Mouse (Mus musculus) T-helper 1 cell (primary cell): ENCODE measurements around the gene Arhgap45.

Experiments used
- in situ Hi-C: fragments of 300-600 bp; cut with MboI, MseI; formaldehyde crosslinking; loops from one replicate; pipeline ENCODE4 v1.15.1; 2025; ENCODE audit warnings: high pct_unique_total_duplicates

The Arhgap45 gene

DNA sequence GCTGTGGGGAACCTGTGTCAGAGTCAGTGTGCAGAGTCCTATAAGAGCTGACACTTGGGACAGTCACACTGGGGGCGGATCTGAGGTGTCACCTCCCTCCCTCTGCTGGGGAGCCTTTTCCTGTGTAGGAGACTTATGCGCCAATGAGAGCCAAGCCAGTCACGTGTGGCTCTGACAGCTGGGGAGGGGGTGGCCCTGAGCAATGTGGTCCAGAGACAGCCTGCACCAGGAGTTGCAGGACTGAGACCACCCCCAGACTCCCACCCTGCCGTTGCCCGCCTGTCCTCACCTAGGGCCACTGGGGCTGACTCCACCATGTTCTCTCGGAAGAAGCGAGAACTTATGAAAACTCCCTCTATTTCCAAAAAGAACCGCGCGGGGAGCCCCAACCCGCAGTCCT lies at the start of gene Arhgap45:
Gene Arhgap45, plus strand, starts transcription at position 143 of the 400 bp plus-strand sequence.
- in situ Hi-C loops = loop anchor here (5.0 kb wide), 1 partner anchor 89 kb away; the partner anchor contains the start of gene Arid3a

GRCm38 (mm10) chr10:79966886-79967400 lies 49.5 kb upstream of the Arhgap45 start:
- in situ Hi-C loops = no loop called here

- in situ Hi-C loops = no loop called here
Measured at GRCm38 (mm10) chr10:79968181-79968580, 48.3 kb upstream of the Arhgap45 start.

DNA sequence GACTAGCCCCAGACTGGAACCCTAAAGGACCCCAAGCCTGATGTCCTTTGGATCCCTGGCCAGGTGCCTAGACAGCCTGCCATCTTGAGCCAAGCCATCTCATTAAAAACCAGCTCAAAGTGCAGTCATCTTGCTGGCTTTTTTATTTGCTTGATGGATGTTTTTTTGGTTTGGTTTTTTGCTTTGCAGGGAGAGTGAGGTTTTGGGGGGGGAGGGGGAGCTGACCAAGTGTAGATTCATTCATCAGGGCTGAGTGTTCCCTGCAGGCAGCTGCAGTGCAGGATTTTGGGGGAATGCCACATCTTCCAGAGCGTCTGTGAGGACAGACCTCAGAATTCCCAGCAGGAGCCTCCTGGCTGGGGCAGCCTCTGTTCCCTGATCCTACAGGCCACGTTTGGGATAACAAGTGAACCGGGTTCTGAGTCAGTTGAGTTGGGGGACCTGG lies 47.3 kb upstream of the Arhgap45 start:
- in situ Hi-C loops = no loop called here

- in situ Hi-C loops = no loop called here
Measured at GRCm38 (mm10) chr10:79970415-79971182, 45.9 kb upstream of the Arhgap45 start, which contains the start of gene Grin3b. Gene Grin3b, plus strand, starts transcription at chr10:79970715.

DNA sequence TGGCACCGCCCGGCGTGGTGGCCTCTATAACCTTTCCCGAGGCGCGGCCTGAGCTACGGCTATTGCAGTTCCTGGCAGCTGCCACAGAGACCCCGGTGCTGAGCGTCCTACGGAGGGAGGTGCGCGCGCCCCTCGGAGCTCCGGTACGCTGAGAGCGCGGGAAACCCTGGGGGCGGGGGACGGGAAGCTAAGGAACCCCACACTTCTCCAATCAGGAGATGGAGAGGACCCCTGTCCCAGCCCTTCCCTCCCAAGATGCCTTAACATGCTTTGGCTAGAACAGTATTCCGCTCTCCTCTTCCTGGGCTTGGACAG lies 45.3 kb upstream of the Arhgap45 start:
- in situ Hi-C loops = no loop called here

- in situ Hi-C loops = no loop called here
Measured at GRCm38 (mm10) chr10:79972831-79973230, 43.6 kb upstream of the Arhgap45 start.

DNA sequence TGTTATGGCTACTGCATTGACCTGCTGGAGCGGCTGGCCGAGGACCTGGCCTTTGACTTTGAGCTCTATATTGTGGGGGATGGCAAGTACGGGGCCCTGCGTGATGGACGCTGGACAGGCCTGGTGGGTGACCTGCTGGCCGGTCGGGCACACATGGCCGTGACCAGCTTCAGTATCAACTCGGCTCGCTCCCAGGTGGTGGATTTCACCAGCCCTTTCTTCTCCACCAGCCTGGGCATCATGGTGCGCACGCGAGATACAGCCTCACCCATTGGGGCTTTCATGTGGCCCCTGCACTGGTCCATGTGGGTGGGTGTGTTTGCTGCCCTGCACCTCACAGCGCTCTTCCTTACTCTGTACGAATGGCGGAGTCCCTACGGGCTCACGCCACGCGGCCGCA lies 42.4 kb upstream of the Arhgap45 start:
- in situ Hi-C loops = no loop called here

- in situ Hi-C loops = no loop called here
Measured at GRCm38 (mm10) chr10:79974668-79975067, 41.8 kb upstream of the Arhgap45 start.

DNA sequence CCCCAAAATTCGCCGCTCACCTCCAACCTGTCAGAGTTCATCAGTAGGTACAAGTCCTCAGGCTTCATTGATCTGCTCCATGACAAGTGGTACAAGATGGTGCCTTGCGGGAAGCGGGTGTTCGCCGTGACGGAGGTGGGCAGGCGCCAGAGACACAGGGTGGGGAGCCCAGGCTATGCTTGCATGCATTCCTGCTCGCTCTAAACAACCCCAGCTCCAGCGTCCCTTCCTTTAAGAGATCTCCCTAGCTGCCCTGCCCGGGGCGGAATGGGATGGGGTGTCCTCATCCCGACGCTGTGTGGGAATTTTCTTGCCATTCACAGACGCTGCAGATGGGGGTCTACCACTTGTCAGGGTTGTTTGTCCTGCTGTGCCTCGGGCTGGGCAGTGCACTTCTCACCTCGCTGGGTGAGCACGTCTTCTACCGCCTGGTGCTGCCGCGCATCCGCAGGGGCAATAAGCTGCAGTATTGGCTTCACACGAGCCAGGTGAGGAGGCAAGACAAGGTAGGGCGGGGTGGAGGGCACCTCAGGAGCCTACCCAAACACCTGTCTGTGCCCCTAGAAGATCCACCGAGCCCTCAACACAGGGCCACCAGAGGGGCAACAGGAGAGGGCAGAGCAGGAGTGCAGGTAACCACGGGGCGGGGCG lies 40.3 kb upstream of the Arhgap45 start:
- in situ Hi-C loops = no loop called here

DNA sequence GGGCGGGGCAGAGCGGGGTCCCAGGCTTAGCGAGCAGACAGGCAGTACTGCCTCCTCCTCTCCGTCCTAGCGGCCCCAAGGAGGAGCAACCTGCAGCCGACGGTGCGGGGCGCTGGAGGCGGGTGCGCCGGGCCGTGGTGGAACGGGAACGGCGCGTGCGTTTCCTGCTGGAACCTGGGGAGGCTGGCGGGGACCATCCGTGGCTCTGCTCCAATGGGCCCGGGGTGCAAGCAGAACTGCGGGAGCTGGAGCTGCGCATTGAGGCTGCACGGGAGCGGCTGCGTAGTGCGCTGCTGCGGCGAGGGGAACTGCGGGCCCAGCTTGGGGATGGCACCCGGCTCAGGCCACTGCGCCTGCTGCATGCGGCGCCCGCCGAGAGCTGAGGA lies 39.7 kb upstream of the Arhgap45 start:
- in situ Hi-C loops = no loop called here

DNA sequence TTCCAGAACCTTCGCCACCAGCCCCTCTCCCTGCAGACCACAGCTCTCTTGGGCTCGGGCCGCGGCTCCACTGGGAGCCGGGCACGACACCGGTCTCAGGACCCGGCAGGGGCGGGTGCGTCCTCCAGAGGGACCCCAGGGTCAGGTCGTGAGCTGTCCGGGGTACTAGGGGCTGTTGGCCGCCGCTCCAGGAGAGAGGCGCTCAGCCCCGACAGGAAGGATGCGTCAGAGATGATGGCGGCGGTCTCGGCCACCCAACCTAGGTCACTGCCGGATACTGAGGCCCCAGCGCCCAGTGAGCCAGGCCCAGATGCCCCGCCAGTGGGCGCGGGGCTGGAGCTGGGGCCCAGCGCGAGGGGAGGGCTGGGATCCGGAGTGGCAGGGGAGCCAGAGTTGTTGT lies 39.1 kb upstream of the Arhgap45 start:
- in situ Hi-C loops = no loop called here

DNA sequence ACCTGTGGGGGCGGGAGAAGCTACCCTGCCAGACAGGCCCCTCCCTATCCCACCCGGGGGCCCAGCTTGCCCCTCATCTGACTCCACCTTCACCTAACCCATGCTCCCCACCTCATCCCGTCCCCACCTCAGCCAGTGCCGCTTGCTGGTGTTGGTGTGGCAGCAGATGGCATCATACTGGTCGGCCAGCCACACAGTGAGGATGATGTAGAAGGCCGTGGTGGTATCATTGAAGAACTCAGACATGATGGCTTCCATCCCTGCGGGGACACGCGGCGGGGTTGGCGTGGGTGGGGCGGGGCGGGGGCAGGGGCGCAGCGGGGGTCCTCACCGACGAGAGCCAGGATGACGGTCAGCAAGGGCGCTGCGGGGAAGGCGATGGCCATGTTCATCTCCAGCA lies 38.4 kb upstream of the Arhgap45 start:
- in situ Hi-C loops = no loop called here

DNA sequence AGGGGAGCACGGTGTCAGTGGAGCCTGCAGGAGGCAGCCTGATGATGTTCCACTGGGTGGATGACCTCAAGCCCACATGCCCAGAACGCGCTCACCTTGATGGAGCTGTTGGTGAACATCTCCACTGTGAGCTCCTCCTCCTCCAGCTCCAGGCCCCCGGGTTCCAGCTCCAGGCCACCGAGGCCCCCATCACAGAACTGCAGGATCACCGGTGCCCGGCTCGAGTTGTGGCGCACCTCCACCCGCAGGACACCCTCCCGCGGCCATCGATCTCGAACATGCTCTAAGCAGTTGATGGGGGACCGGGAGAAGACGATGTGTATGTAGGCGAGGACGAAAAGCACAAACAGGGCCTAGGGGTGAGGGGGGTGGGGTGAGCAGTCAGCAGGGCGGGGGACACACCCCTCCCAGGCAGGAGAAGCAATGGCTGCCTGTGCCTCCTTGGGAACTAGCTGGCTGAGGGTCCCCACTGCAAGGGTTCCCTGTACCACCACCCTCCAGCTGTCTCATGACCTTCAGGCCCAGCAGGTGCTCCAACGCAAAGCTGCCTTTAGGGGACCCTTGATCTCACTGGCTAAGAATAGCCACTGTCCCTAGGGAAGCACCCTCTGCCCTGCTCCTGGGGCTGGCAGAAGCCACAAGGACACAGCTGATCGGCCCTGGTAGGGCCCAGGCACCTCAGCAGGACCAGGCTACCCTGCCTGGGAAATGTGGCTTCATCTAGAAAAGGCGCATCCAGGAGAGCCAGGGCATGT lies 36.9 kb upstream of the Arhgap45 start:
- in situ Hi-C loops = loop anchor here (10.0 kb wide), 1 partner anchor 265 kb away; the partner anchor contains the start of gene Ndufs7

DNA sequence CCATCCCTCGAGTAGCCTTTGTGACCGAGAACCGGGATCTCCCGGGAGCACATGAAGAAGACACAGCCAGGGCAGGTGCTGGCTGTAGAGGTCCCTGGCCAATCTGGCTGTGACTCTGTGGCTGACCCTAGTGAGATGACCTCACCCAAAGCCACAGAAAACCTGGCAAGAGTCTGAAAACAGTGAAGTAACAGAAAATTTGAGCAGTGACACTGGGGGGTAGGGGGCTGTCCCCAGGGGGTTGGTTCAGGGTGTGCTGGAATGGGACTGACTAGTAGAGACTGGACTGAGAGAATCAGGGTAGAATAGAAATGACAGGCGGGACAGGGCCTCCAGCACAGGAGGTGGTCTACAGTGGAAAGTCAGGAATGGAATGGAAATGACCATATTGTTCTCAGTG lies 33.2 kb upstream of the Arhgap45 start:
- in situ Hi-C loops = loop anchor here (10.0 kb wide), 1 partner anchor 262 kb away; the partner anchor contains the start of gene Ndufs7

DNA sequence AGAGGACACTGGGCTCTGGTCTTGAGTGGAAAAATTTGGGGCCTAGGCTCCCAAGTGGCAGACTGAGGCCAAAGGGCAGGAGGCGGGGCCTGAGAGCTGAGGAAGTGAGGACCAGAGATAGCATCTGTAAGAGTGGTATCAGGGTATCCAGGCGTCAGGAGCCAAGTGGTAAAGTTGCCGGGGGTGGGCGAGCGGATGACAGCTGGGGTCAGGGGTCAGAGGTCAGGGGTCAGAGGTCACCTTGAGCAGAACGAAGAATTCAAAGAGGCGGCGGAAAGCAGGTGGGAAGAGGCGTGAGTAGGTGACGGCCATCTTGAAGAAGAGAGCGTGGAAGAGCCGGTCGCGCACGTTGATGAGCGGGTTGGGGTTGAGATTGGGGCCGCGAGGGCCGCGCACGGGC lies 32.8 kb upstream of the Arhgap45 start:
- in situ Hi-C loops = loop anchor here (10.0 kb wide), 1 partner anchor 261 kb away; the partner anchor contains the start of gene Ndufs7

DNA sequence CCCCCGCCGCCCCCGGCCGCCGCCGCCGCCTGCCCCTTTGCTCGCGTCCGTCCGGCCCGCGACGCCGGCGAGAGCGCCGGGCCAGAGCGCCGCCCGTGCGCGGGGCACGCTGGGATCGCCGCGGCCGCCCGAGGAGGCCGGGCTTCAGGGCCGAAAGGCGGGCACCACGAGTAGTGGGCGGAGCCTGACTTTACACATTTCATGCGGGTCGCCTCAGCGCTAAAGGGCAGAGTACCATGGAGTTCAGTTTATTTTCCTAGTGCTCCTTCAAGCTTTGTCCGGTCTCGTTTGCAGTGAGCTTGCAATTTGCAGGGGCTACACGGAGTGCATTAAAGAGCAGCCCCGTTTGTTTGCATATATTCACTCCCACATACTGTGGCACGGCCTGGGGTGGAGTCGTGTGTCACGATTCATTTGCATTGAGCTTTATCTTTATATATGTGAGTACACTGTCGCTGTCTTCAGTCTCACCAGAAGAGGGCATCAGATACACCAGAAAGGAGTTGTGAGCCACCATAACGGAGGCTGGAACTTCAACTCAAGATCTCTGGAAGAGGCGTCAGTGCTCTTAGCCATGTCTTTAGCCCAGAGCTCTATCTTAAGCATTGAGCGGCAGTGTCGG lies 32.1 kb upstream of the Arhgap45 start, which contains the start of gene Tmem259:
Gene Tmem259, minus strand, starts transcription at position 136 of the 622 bp plus-strand sequence.
- in situ Hi-C loops = loop anchor here (10.0 kb wide), 1 partner anchor 260 kb away; the partner anchor contains the start of gene Ndufs7

- in situ Hi-C loops = loop anchor here (10.0 kb wide), 1 partner anchor 260 kb away; the partner anchor contains the start of gene Ndufs7
Measured at GRCm38 (mm10) chr10:79984871-79985270, 31.6 kb upstream of the Arhgap45 start.

GRCm38 (mm10) chr10:79985334-79986231 lies 30.9 kb upstream of the Arhgap45 start:
- in situ Hi-C loops = loop anchor here (10.0 kb wide), 1 partner anchor 259 kb away; the partner anchor contains the start of gene Ndufs7
